ENCODE assay signal across 39 mouse cellular contexts in genomic region chr8:83588886-83589285, GRCm38 (mm10). TPM values are rescaled to one million over a fixed set of nuclear protein-coding genes. Genes with fewer than 3 reads are reported as not detected.
"Had no signal": no experiment of that assay in that cellular context is flagged by ENCODE, and none has a peak within 500 bp of the region (broad histone marks: within the 10 kb centered on the region; RNA-seq: fewer than 3 reads in every experiment).

No protein-coding gene starts in this region.

- H3K9ac ChIP-seq: forebrain, postnatal 0 days; heart, embryonic 13.5 days; heart, embryonic 15.5 days; hindbrain, embryonic 12.5 days; kidney, embryonic 15.5 days; limb, embryonic 13.5 days; limb, embryonic 15.5 days; liver, embryonic 13.5 days; liver, embryonic 15.5 days had no signal

- H3K27ac ChIP-seq: heart, adult 2 months; heart, embryonic 13.5 days; heart, embryonic 15.5 days; hindbrain, embryonic 12.5 days; kidney, embryonic 15.5 days; kidney, postnatal 0 days; limb, embryonic 13.5 days; limb, embryonic 15.5 days; liver, embryonic 15.5 days had no signal

- H3K9me3 ChIP-seq: heart, embryonic 13.5 days; heart, embryonic 15.5 days; hindbrain, embryonic 12.5 days; kidney, embryonic 15.5 days; limb, embryonic 13.5 days; limb, embryonic 15.5 days; liver, embryonic 13.5 days; liver, embryonic 15.5 days had no signal

- H3K27me3 ChIP-seq: heart, embryonic 13.5 days; heart, embryonic 15.5 days; hindbrain, embryonic 12.5 days; kidney, embryonic 15.5 days; limb, embryonic 13.5 days; limb, embryonic 15.5 days; liver, embryonic 13.5 days; liver, embryonic 15.5 days had no signal

- DNase-seq: forebrain, postnatal 0 days; gastrocnemius, postnatal 14 days; gastrocnemius, postnatal 36 days; heart, adult 2 months; heart, postnatal 14 days; heart, postnatal 36 days; kidney, adult 11 months; kidney, adult 2 months; kidney, adult 9 months; kidney, postnatal 14 days; kidney, postnatal 36 days; layer of hippocampus, adult 9-11 months; layer of hippocampus, postnatal 36 days; left cerebral cortex, postnatal 4 days; liver, embryonic 13.5 days had no signal

- ATAC-seq: forebrain, postnatal 0 days; intestine, embryonic 16.5 days had no signal

- H3K4me3 ChIP-seq: heart, adult 2 months; heart, embryonic 13.5 days; heart, embryonic 15.5 days; hindbrain, embryonic 12.5 days; kidney, embryonic 15.5 days; limb, embryonic 13.5 days; limb, embryonic 15.5 days; liver, embryonic 13.5 days; liver, embryonic 15.5 days had no signal

- H3K4me2 ChIP-seq: heart, embryonic 11.5 days; heart, embryonic 13.5 days; heart, embryonic 15.5 days; hindbrain, embryonic 12.5 days; kidney, embryonic 15.5 days; limb, embryonic 13.5 days; limb, embryonic 15.5 days; liver, embryonic 13.5 days; liver, embryonic 15.5 days had no signal

RNA-seq across cellular contexts. Expression of gene Olfr370, which starts 53.3 kb away (rescaled TPM):
- total RNA-seq: forebrain, postnatal 0 days; gastrocnemius, adult 18-20 months; gastrocnemius, postnatal 14 days; gastrocnemius, postnatal 36 days; heart, adult 2 months; heart, postnatal 14 days; heart, postnatal 36 days; hematopoietic stem cell, adult 5-6 weeks; layer of hippocampus, adult 18-20 months; layer of hippocampus, adult 8-10 months; layer of hippocampus, postnatal 14 days; layer of hippocampus, postnatal 36 days; left cerebral cortex, adult 18-20 months; left cerebral cortex, adult 8-10 months; left cerebral cortex, postnatal 10 days; left cerebral cortex, postnatal 25 days; left cerebral cortex, postnatal 4 days had no signal
- polyA plus RNA-seq: forebrain, postnatal 0 days; gonadal fat pad, adult 2 months; heart, adult 2 months; heart, embryonic 11.5 days; heart, embryonic 13.5 days; heart, embryonic 15.5 days; heart, postnatal 0 days; intestine, embryonic 14.5 days; intestine, embryonic 16.5 days; kidney, adult 2 months; kidney, embryonic 15.5 days; kidney, postnatal 0 days; large intestine, adult 2 months; limb, embryonic 11.5 days; limb, embryonic 13.5 days; limb, embryonic 15.5 days; liver, embryonic 13.5 days; liver, embryonic 15.5 days had no signal
